Mouse (Mus musculus) lung, embryonic 14.5 days (tissue): Measurements from ENCODE around the gene Slc39a13. TPM values are rescaled to one million over a fixed set of nuclear protein-coding genes. Genes with fewer than 3 reads are reported as not detected.
"Not testable (repeated sequence)": the region's sequence is repeated elsewhere in the genome, so short reads cannot be mapped to it uniquely, and the experiment has no call there.

Experiments used
- ATAC-seq: fragments of 200-750 bp; cut with Nextera tagmentation; 2 replicates; pipeline ENCODE4 v1.8.0; 2017; ENCODE audit warnings: mild to moderate bottlenecking, moderate TSS enrichment, moderate library complexity; ENCODE audit not compliant: insufficient read depth
- DNase-seq: peaks from one replicate; pipeline ENCODE4 v3.0.0-alpha.2; 2015
- H3K27ac ChIP-seq: fragments of 300-500 bp; sonication (generic); 2 replicates; pipeline ENCODE4 v1.5.1; 2014; ENCODE audit warnings: low read depth, mild to moderate bottlenecking, moderate library complexity
- H3K27me3 ChIP-seq: fragments of 300-500 bp; sonication (generic); 2 replicates; pipeline ENCODE4 v1.6.1; 2014; ENCODE audit warnings: low read length, control low read depth; ENCODE audit not compliant: insufficient read depth
- H3K36me3 ChIP-seq: fragments of 300-500 bp; sonication (generic); 2 replicates; pipeline ENCODE4 v1.6.1; 2014; ENCODE audit warnings: control low read depth; ENCODE audit not compliant: insufficient read depth
- H3K4me1 ChIP-seq: fragments of 300-500 bp; sonication (generic); 2 replicates; pipeline ENCODE4 v1.6.1; 2014; ENCODE audit warnings: antibody characterized with exemption, control low read depth; ENCODE audit not compliant: insufficient read depth
- H3K4me2 ChIP-seq: fragments of 300-500 bp; sonication (generic); 2 replicates; pipeline ENCODE4 v1.6.1; 2014; ENCODE audit warnings: mild to moderate bottlenecking
- H3K4me3 ChIP-seq: fragments of 300-500 bp; sonication (generic); 2 replicates; pipeline ENCODE4 v1.5.1; 2014; ENCODE audit warnings: low read depth, low read length
- H3K9ac ChIP-seq: fragments of 300-500 bp; sonication (generic); 2 replicates; pipeline ENCODE4 v1.6.1; 2014
- H3K9me3 ChIP-seq: fragments of 300-500 bp; sonication (generic); 2 replicates; pipeline ENCODE4 v1.6.1; 2016; ENCODE audit warnings: low read depth, low read length, control low read depth
- CTCF ChIP-seq: IDR thresholded peaks from 2 replicates; pipeline ENCODE4 v1.5.1; 2016; ENCODE audit warnings: antibody characterized with exemption, low read depth
- WGBS: fragments of 180-500 bp; shearing (Covaris S2); extraction: QIAGEN DNeasy Blood & Tissue Kit; methylation state at CpG from one replicate; pipeline ENCODE4 v1.1.7; 2014; 5-methylcytosine and 5-hydroxymethylcytosine counted together
- polyA plus RNA-seq: library from polyadenylated mRNA; unstranded; fragments of >200 nt; fragmentation: Nextera tagmentation; extraction: Ambion mirVana; gene quantifications from 2 replicates; pipeline ENCODE4 v1.2.1, GENCODE M21; 2014

The Slc39a13 gene
- polyA plus RNA-seq, 1 experiment from 2014 or later = 33.3 TPM

- no peak for ATAC-seq
These were observed 11.8 kb downstream of the Slc39a13 start for GRCm38 (mm10) chr2:91058435-91058834.

GRCm38 (mm10) chr2:91053934-91054382 lies 16.3 kb downstream of the Slc39a13 start, which contains the start of gene Psmc3:
Psmc3 (plus strand) TSS chr2:91054009.
- no peak for TF ChIP-seq CTCF
- Histone ChIP-seq H3K27me3 (no peaks in the 10 kb centered on the region), H3K36me3 (peaks cover 40% of the 10 kb centered on the region), H3K4me2 (peak within 1 kb of the TSS; percentile 91), H3K9ac (peak within 1 kb of the TSS; percentile 76), H3K4me3 (peak within 1 kb of the TSS; percentile 84), H3K4me1 (peaks cover 5% of the 10 kb centered on the region; the same call in 1 of the 2 replicates), H3K9me3 (no peaks in the 10 kb centered on the region), H3K27ac (peak within 1 kb of the TSS; percentile 72)
- under 1% methylated on average over 40 of the region's 40 CpGs for WGBS
- ATAC-seq (peak; percentile 98), DNase-seq (peak; percentile 97)

More at GRCm38 (mm10) chr2:91058435-91058834, 11.8 kb downstream of the Slc39a13 start:
- WGBS = 88% methylated on average over 5 of the region's 5 CpGs
- Histone ChIP-seq H3K36me3 (peaks cover 82% of the 10 kb centered on the region), H3K4me2 (no peak overlapping the region), H3K27me3 (no peaks in the 10 kb centered on the region), H3K9me3 (no peaks in the 10 kb centered on the region), H3K4me1 (peaks cover 5% of the 10 kb centered on the region; the same call in 1 of the 2 replicates), H3K27ac (no peak overlapping the region), H3K9ac (no peak overlapping the region), H3K4me3 (no peak overlapping the region)
- no peak for TF ChIP-seq CTCF
- no peak for DNase-seq

GRCm38 (mm10) chr2:91053181-91053933 lies 16.9 kb downstream of the Slc39a13 start:
- DNase-seq (no peak), ATAC-seq (peak; percentile 52)
- Histone ChIP-seq H3K4me2 (peak overlapping the region; percentile 63), H3K27me3 (no peaks in the 10 kb centered on the region), H3K36me3 (peaks cover 34% of the 10 kb centered on the region), H3K9me3 (no peaks in the 10 kb centered on the region), H3K9ac (peak overlapping the region; percentile 76), H3K27ac (peak overlapping the region; percentile 72; the same call in 1 of the 2 replicates), H3K4me1 (peaks cover 5% of the 10 kb centered on the region; the same call in 1 of the 2 replicates), H3K4me3 (peak overlapping the region; percentile 84)
- TF ChIP-seq CTCF = no peak
- WGBS = 2% methylated on average over 6 of the region's 6 CpGs

DNA sequence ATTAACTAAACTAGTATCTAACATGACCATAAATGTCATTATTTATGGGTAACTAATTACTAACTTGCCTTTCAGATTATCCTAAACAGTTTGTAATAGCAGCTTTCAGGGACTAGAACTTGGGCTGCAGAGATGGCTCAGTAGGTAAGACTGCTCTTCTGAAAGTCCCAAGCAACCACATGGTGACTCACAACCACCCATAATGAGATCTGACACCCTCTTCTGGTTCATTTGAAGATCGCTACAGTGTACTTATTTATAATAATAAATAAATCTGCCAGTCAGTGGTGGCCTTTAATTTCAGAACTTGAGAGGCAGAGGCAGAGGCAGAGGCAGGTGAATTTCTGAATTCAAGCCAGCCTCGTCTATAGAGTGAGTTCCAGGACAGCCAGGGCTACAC lies 17.5 kb downstream of the Slc39a13 start:
- no peak overlapping the region for H3K9ac ChIP-seq
- ATAC-seq (no peak), DNase-seq (no peak)
- H3K9me3 ChIP-seq = no peaks in the 10 kb centered on the region
- peak overlapping the region; percentile 84; the same call in 1 of the 2 replicates for H3K4me3 ChIP-seq
- WGBS = 40% methylated on average over 2 of the region's 2 CpGs
- no peak for TF ChIP-seq CTCF
- H3K36me3 ChIP-seq = peaks cover 28% of the 10 kb centered on the region
- H3K27me3 ChIP-seq = no peaks in the 10 kb centered on the region
- no peak overlapping the region for H3K27ac ChIP-seq
- H3K4me2 ChIP-seq = peak overlapping the region; percentile 63
- peaks cover 5% of the 10 kb centered on the region; the same call in 1 of the 2 replicates for H3K4me1 ChIP-seq

DNA sequence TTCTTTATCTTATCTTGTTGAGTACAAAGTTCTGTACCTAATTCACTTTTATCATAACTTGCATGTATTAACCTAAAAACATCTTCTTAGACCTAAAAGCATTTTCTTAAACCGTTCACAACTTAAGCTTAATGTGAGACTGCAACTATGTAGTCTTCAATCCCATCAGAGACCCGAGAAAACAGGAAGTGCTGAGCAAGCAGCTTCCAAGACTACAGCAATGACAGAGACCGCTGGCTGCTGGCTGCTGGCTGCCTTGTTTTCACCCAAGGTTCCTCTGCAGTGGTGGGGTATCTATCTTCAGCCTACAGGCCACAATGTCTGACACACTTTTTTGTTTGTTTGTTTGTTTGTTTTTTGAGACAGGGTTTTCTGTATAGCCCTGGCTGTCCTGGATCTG lies 18.3 kb downstream of the Slc39a13 start:
- 74% methylated on average over 3 of the region's 3 CpGs for WGBS
- Histone ChIP-seq H3K27ac (no peak overlapping the region), H3K27me3 (no peaks in the 10 kb centered on the region), H3K4me3 (no peak overlapping the region), H3K4me1 (peaks cover 5% of the 10 kb centered on the region; the same call in 1 of the 2 replicates), H3K9ac (no peak overlapping the region), H3K9me3 (no peaks in the 10 kb centered on the region), H3K36me3 (peaks cover 20% of the 10 kb centered on the region), H3K4me2 (no peak overlapping the region)
- TF ChIP-seq CTCF = no peak
- DNase-seq (no peak), ATAC-seq (no peak)

DNA sequence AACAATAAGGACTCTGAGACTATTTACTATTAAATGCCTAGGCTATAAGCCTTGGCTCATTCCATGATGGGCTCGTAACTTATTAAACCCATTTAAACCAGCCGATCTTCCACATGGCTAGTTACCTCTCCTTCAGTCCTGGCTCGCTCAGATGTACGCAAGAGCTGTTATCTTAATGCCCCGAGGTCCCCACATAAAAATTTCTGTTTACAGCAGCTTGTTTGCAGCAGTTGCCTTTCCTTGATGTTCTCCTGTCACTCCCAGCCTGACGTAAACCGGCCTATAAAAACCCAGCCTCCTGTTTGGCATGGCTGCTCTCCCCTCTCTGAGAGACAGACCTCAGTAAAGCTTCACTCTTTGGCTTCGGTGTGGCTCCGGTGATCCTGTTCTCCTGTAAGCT lies 22.9 kb downstream of the Slc39a13 start:
- no peak for ATAC-seq
- H3K9me3 ChIP-seq = no peaks in the 10 kb centered on the region
- no peak for TF ChIP-seq CTCF
- H3K27ac ChIP-seq = no peak overlapping the region
- H3K4me3 ChIP-seq = no peak overlapping the region
- no peak overlapping the region for H3K9ac ChIP-seq
- no peak overlapping the region for H3K4me2 ChIP-seq
- H3K36me3 ChIP-seq = no peaks in the 10 kb centered on the region; the same call in 1 of the 2 replicates
- DNase-seq = no peak
- no peaks in the 10 kb centered on the region for H3K4me1 ChIP-seq
- 77% methylated on average over 9 of the region's 9 CpGs for WGBS
- no peaks in the 10 kb centered on the region for H3K27me3 ChIP-seq

DNA sequence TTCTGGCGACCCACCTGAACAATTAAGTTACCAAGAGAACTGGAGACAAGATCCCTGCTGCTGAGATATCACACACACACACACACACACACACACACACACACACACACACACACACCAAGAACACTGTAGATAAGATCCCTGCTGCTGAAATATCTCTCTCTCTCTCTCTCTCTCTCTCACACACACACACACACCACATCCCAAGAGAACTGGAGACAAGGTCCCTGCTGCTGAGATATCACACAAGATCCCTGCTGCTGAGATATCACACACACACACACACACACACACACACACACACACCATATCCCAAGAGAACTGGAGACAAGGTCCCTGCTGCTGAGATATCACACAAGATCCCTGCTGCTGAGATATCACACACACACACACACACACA lies 24.4 kb downstream of the Slc39a13 start:
- not testable (repeated sequence) for H3K9me3 ChIP-seq, H3K4me3 ChIP-seq, H3K9ac ChIP-seq, H3K27me3 ChIP-seq, DNase-seq, H3K27ac ChIP-seq, H3K4me1 ChIP-seq, ATAC-seq, H3K36me3 ChIP-seq, H3K4me2 ChIP-seq
- WGBS = 84% methylated on average over 1 of the region's 1 CpGs
